Mouse (Mus musculus) hematopoietic stem cell, adult 5-6 weeks (primary cell): ENCODE measurements around the gene B3gntl1. TPM values are rescaled to one million over a fixed set of nuclear protein-coding genes. Genes with fewer than 3 reads are reported as not detected.

ENCODE experiments used
- ATAC-seq, 2 experiments: fragments of 125-278 bp in 1 of 2; replicated peaks in 1 of 2; 2 replicates each; pipeline ENCODE4 v1.8.0; 2016 to 2017; ENCODE audit warnings: inconsistent platforms in 2 of 2, mild to moderate bottlenecking in 2 of 2, moderate number of reproducible peaks in 2 of 2, low read depth in 1 of 2, moderate TSS enrichment in 1 of 2; ENCODE audit not compliant: low FRiP score in 2 of 2, poor library complexity in 2 of 2, severe bottlenecking in 2 of 2, insufficient read depth in 1 of 2, low TSS enrichment in 1 of 2
- total RNA-seq: library from RNA; stranded (forward); fragments of 172-1452, 232-1000 nt; gene quantifications from 2 replicates; pipeline ENCODE4 v1.2.3, GENCODE M21; 2017

B3gntl1 gene
- total RNA-seq, 1 experiment from 2014 or later = 14.2 TPM

GRCm38 (mm10) chr11:121655166-121655806 lies 17.7 kb downstream of the B3gntl1 start:
- ATAC-seq = peak; percentile 35 to 52; a peak in 2 of 4 replicates

GRCm38 (mm10) chr11:121654406-121654945 lies 18.5 kb downstream of the B3gntl1 start:
- ATAC-seq = no peak

- ATAC-seq = no peak
These were observed 19.3 kb downstream of the B3gntl1 start for GRCm38 (mm10) chr11:121653631-121654030.

GRCm38 (mm10) chr11:121652547-121653305 lies 20.2 kb downstream of the B3gntl1 start:
- ATAC-seq = peak; percentile 23 to 58

GRCm38 (mm10) chr11:121651983-121652382 lies 21.0 kb downstream of the B3gntl1 start:
- ATAC-seq = no peak

GRCm38 (mm10) chr11:121651556-121651955 lies 21.4 kb downstream of the B3gntl1 start:
- no peak for ATAC-seq

- ATAC-seq = no peak
These were observed 22.3 kb downstream of the B3gntl1 start for GRCm38 (mm10) chr11:121650668-121651067.

GRCm38 (mm10) chr11:121649900-121650299 lies 23.1 kb downstream of the B3gntl1 start:
- no peak for ATAC-seq

GRCm38 (mm10) chr11:121648166-121648565 lies 24.8 kb downstream of the B3gntl1 start:
- ATAC-seq = no peak

GRCm38 (mm10) chr11:121647321-121647720 lies 25.6 kb downstream of the B3gntl1 start:
- ATAC-seq = no peak

- ATAC-seq = no peak
These were observed 27.6 kb downstream of the B3gntl1 start for GRCm38 (mm10) chr11:121645394-121645793.

GRCm38 (mm10) chr11:121641501-121642145 lies 31.3 kb downstream of the B3gntl1 start:
- ATAC-seq = no peak

- no peak for ATAC-seq
These were observed 36.3 kb downstream of the B3gntl1 start for GRCm38 (mm10) chr11:121636646-121637045.

- no peak for ATAC-seq
These were observed 41.5 kb downstream of the B3gntl1 start for GRCm38 (mm10) chr11:121631410-121631809.

GRCm38 (mm10) chr11:121630406-121630805 lies 42.5 kb downstream of the B3gntl1 start:
- no peak for ATAC-seq

GRCm38 (mm10) chr11:121629529-121629928 lies 43.4 kb downstream of the B3gntl1 start:
- ATAC-seq = no peak

- ATAC-seq = no peak
These were observed 45.4 kb downstream of the B3gntl1 start for GRCm38 (mm10) chr11:121627521-121627920.

- no peak for ATAC-seq
These were observed 47.9 kb downstream of the B3gntl1 start for GRCm38 (mm10) chr11:121625007-121625406.
